Mouse (Mus musculus): Measurements from ENCODE around the gene Lrrc56.
"Not testable (repeated sequence)": the region's sequence is repeated elsewhere in the genome, so short reads cannot be mapped to it uniquely, and the experiment has no call there.

Gene Lrrc56

GRCm38 (mm10) chr7:141216894-141217293 is 22.9 kb downstream of the Lrrc56 start:
- no peak for DNase-seq (ENCODE audit: low read depth, low spot score)

GRCm38 (mm10) chr7:141217343-141218013 is 23.5 kb downstream of the Lrrc56 start:
- DNase-seq (ENCODE audit: low read depth, low spot score) = no peak

- DNase-seq (ENCODE audit: low read depth, low spot score) = no peak
Observed at GRCm38 (mm10) chr7:141218141-141218540, 24.2 kb downstream of the Lrrc56 start.

GRCm38 (mm10) chr7:141218557-141219133 is 24.7 kb downstream of the Lrrc56 start:
- no peak for DNase-seq (ENCODE audit: low read depth, low spot score)

- DNase-seq (ENCODE audit: low read depth, low spot score) = no peak
Observed at GRCm38 (mm10) chr7:141219558-141220099, 25.7 kb downstream of the Lrrc56 start.

GRCm38 (mm10) chr7:141220377-141220776 is 26.4 kb downstream of the Lrrc56 start:
- DNase-seq (ENCODE audit: low read depth, low spot score) = no peak

GRCm38 (mm10) chr7:141221249-141222125 is 27.5 kb downstream of the Lrrc56 start:
- peak; percentile 92 for DNase-seq (ENCODE audit: low read depth, low spot score)

GRCm38 (mm10) chr7:141222126-141222467 is 28.1 kb downstream of the Lrrc56 start:
- no peak for DNase-seq (ENCODE audit: low read depth, low spot score)

GRCm38 (mm10) chr7:141222696-141223215 is 28.8 kb downstream of the Lrrc56 start:
- no peak for DNase-seq (ENCODE audit: low read depth, low spot score)

GRCm38 (mm10) chr7:141226535-141226934 is 32.6 kb downstream of the Lrrc56 start:
- DNase-seq (ENCODE audit: low read depth, low spot score) = no peak

GRCm38 (mm10) chr7:141227796-141228195 is 33.8 kb downstream of the Lrrc56 start:
- no peak for DNase-seq (ENCODE audit: low read depth, low spot score)

GRCm38 (mm10) chr7:141228279-141229067 is 34.5 kb downstream of the Lrrc56 start, which contains the start of gene Phrf1:
Gene Phrf1, plus strand, starts transcription at chr7:141228784.
- DNase-seq (ENCODE audit: low read depth, low spot score) = peak; percentile 91

- DNase-seq (ENCODE audit: low read depth, low spot score) = no peak
Observed at GRCm38 (mm10) chr7:141229702-141230101, 35.7 kb downstream of the Lrrc56 start.

- no peak for DNase-seq (ENCODE audit: low read depth, low spot score)
Observed at GRCm38 (mm10) chr7:141230570-141230969, 36.6 kb downstream of the Lrrc56 start.

- DNase-seq (ENCODE audit: low read depth, low spot score) = no peak
Observed at GRCm38 (mm10) chr7:141231111-141231510, 37.2 kb downstream of the Lrrc56 start.

GRCm38 (mm10) chr7:141231551-141231950 is 37.6 kb downstream of the Lrrc56 start:
- no peak for DNase-seq (ENCODE audit: low read depth, low spot score)

GRCm38 (mm10) chr7:141250486-141250885 is 56.5 kb downstream of the Lrrc56 start:
- DNase-seq (ENCODE audit: low read depth, low spot score) = not testable (repeated sequence)

- DNase-seq (ENCODE audit: low read depth, low spot score) = no peak
Observed at GRCm38 (mm10) chr7:141256159-141256558, 62.2 kb downstream of the Lrrc56 start.

Data from telencephalon, adult 2 months (tissue).